12 mouse cellular contexts compared by ENCODE assay signal in genomic region chr7:64579887-64580286, GRCm38 (mm10).
A peak's percentile ranks its signal among the peaks of the same experiment; 100 is the strongest.
DNase-seq lines count a peak whose midpoint lies in the region; ATAC-seq and TF ChIP-seq lines count a peak whose summit lies in the region.
"Had no signal": no experiment of that assay in that cellular context is flagged by ENCODE, and none has a peak within 500 bp of the region (broad histone marks: within the 10 kb centered on the region; RNA-seq: fewer than 3 reads in every experiment).

No protein-coding gene starts in this region.

- no peak overlapping the region for H3K9ac ChIP-seq in forebrain, embryonic 11.5 days (ENCODE audit: low read length)
- H3K9ac ChIP-seq in hindbrain, embryonic 13.5 days: no peak overlapping the region
- no peak overlapping the region for H3K9ac ChIP-seq in midbrain, embryonic 15.5 days
- no peak overlapping the region for H3K9ac ChIP-seq in intestine, embryonic 16.5 days (ENCODE audit: low read depth, low read length)
- H3K9ac ChIP-seq in lung, postnatal 0 days (replicated peaks; ENCODE audit: low read depth): no peak overlapping the region
- H3K9ac ChIP-seq: heart, embryonic 12.5 days; limb, embryonic 15.5 days had no signal

- TF ChIP-seq EP300 in lung, postnatal 0 days (IDR thresholded peaks at IDR 0.05): no peak

- no peaks in the 10 kb centered on the region for H3K36me3 ChIP-seq in forebrain, embryonic 11.5 days (ENCODE audit: control insufficient read depth, insufficient read depth, low read length)
- no peaks in the 10 kb centered on the region for H3K36me3 ChIP-seq in hindbrain, embryonic 13.5 days
- H3K36me3 ChIP-seq in midbrain, embryonic 15.5 days (replicated peaks): no peaks in the 10 kb centered on the region
- H3K36me3 ChIP-seq in intestine, embryonic 16.5 days (ENCODE audit: control insufficient read depth, insufficient read depth, low read length): no peaks in the 10 kb centered on the region
- no peaks in the 10 kb centered on the region for H3K36me3 ChIP-seq in lung, postnatal 0 days (ENCODE audit: insufficient read depth, low read length)
- H3K36me3 ChIP-seq: heart, embryonic 12.5 days; limb, embryonic 15.5 days had no signal

- peak overlapping the region; percentile 72; the same call in 1 of the 2 replicates for H3K27ac ChIP-seq in forebrain, embryonic 11.5 days (ENCODE audit: low read depth, low read length)
- H3K27ac ChIP-seq in hindbrain, embryonic 13.5 days: peak overlapping the region; percentile 82
- H3K27ac ChIP-seq in midbrain, embryonic 15.5 days: peak overlapping the region; percentile 57
- H3K27ac ChIP-seq in intestine, embryonic 16.5 days (ENCODE audit: low read length): no peak overlapping the region
- no peak overlapping the region for H3K27ac ChIP-seq in lung, postnatal 0 days (ENCODE audit: low read length)
- H3K27ac ChIP-seq: limb, embryonic 15.5 days had no signal

- no peak for TF ChIP-seq CTCF in brain, embryonic 14.5 days (IDR thresholded peaks at IDR 0.05; ENCODE audit: borderline replicate concordance, extremely low read depth, insufficient read depth, insufficient read length)
- no peak for TF ChIP-seq CTCF in lung, postnatal 0 days (IDR thresholded peaks at IDR 0.05)

- no peaks in the 10 kb centered on the region for H3K9me3 ChIP-seq in forebrain, embryonic 11.5 days (ENCODE audit: control insufficient read depth, low read length)
- H3K9me3 ChIP-seq in hindbrain, embryonic 13.5 days: no peaks in the 10 kb centered on the region
- no peaks in the 10 kb centered on the region for H3K9me3 ChIP-seq in midbrain, embryonic 15.5 days
- H3K9me3 ChIP-seq in intestine, embryonic 16.5 days (ENCODE audit: control insufficient read depth, low read length): no peaks in the 10 kb centered on the region
- no peaks in the 10 kb centered on the region for H3K9me3 ChIP-seq in lung, postnatal 0 days (ENCODE audit: low read length)
- H3K9me3 ChIP-seq: heart, embryonic 12.5 days; limb, embryonic 15.5 days had no signal

- no peaks in the 10 kb centered on the region for H3K27me3 ChIP-seq in forebrain, embryonic 11.5 days (ENCODE audit: control insufficient read depth, insufficient read depth, low read length)
- H3K27me3 ChIP-seq in hindbrain, embryonic 13.5 days: no peaks in the 10 kb centered on the region
- H3K27me3 ChIP-seq in midbrain, embryonic 15.5 days (replicated peaks): no peaks in the 10 kb centered on the region
- H3K27me3 ChIP-seq in intestine, embryonic 16.5 days (replicated peaks; ENCODE audit: control insufficient read depth, insufficient read depth, low read length): no peaks in the 10 kb centered on the region
- no peaks in the 10 kb centered on the region for H3K27me3 ChIP-seq in lung, postnatal 0 days (replicated peaks; ENCODE audit: insufficient read depth, low read length)
- H3K27me3 ChIP-seq: heart, embryonic 12.5 days; limb, embryonic 15.5 days had no signal

- no peak overlapping the region for H3K4me2 ChIP-seq in forebrain, embryonic 11.5 days (ENCODE audit: low read depth, low read length, severe bottlenecking)
- no peak overlapping the region for H3K4me2 ChIP-seq in hindbrain, embryonic 13.5 days
- no peak overlapping the region for H3K4me2 ChIP-seq in midbrain, embryonic 15.5 days
- H3K4me2 ChIP-seq in intestine, embryonic 16.5 days (ENCODE audit: low read depth, low read length): no peak overlapping the region
- no peak overlapping the region for H3K4me2 ChIP-seq in lung, postnatal 0 days (replicated peaks; ENCODE audit: low read depth, low read length)
- H3K4me2 ChIP-seq: heart, embryonic 12.5 days; limb, embryonic 15.5 days had no signal

- WGBS in forebrain, embryonic 11.5 days: 34% methylated on average over 4 of the region's 4 CpGs
- 24% methylated on average over 4 of the region's 4 CpGs for WGBS in hindbrain, embryonic 13.5 days
- WGBS in midbrain, embryonic 15.5 days: 33% methylated on average over 4 of the region's 4 CpGs
- WGBS in intestine, embryonic 16.5 days: 43% methylated on average over 4 of the region's 4 CpGs
- 65% methylated on average over 4 of the region's 4 CpGs for WGBS in lung, postnatal 0 days

- DNase-seq in brain, embryonic 14.5 days (ENCODE audit: low read depth): peak; percentile 85
- DNase-seq in forebrain, embryonic 11.5 days (ENCODE audit: low spot score): peak; percentile 64
- DNase-seq in lung, postnatal 0 days (ENCODE audit: low spot score): no peak
- DNase-seq in adipocyte (ENCODE audit: low spot score): no peak
- DNase-seq: adrenal gland, postnatal 14 days; lung, adult 2 months had no signal

- TF ChIP-seq POLR2A in brain, embryonic 14.5 days (IDR thresholded peaks at IDR 0.05; ENCODE audit: borderline replicate concordance, extremely low read depth, insufficient read depth, insufficient read length, poor library complexity, severe bottlenecking): no peak

- H3K4me3 ChIP-seq in forebrain, embryonic 11.5 days (ENCODE audit: low read depth, low read length): no peak overlapping the region
- no peak overlapping the region for H3K4me3 ChIP-seq in hindbrain, embryonic 13.5 days
- H3K4me3 ChIP-seq in midbrain, embryonic 15.5 days: no peak overlapping the region
- no peak overlapping the region for H3K4me3 ChIP-seq in intestine, embryonic 16.5 days (ENCODE audit: low read length)
- H3K4me3 ChIP-seq in lung, postnatal 0 days (ENCODE audit: low read depth, low read length): no peak overlapping the region
- H3K4me3 ChIP-seq: erythroblast, embryonic 14.5 days; heart, embryonic 12.5 days; limb, embryonic 15.5 days had no signal

- H3K4me1 ChIP-seq in forebrain, embryonic 11.5 days (replicated peaks; ENCODE audit: control insufficient read depth, insufficient read depth, low read length): peaks cover 12% of the 10 kb centered on the region; the same call in 1 of the 2 replicates
- H3K4me1 ChIP-seq in hindbrain, embryonic 13.5 days (replicated peaks): peaks cover 47% of the 10 kb centered on the region
- H3K4me1 ChIP-seq in midbrain, embryonic 15.5 days: peaks cover 22% of the 10 kb centered on the region
- peaks cover 4% of the 10 kb centered on the region; the same call in 1 of the 2 replicates for H3K4me1 ChIP-seq in intestine, embryonic 16.5 days (ENCODE audit: control insufficient read depth, insufficient read depth, low read length)
- H3K4me1 ChIP-seq in lung, postnatal 0 days (ENCODE audit: insufficient read depth, low read depth, low read length): no peaks in the 10 kb centered on the region
- H3K4me1 ChIP-seq: heart, embryonic 12.5 days had no signal

- ATAC-seq in forebrain, embryonic 11.5 days (replicated peaks; ENCODE audit: low FRiP score): peak; percentile 80
- ATAC-seq in hindbrain, embryonic 13.5 days (ENCODE audit: low FRiP score): peak; percentile 58; the same call in 1 of the 2 replicates
- ATAC-seq in midbrain, embryonic 15.5 days (replicated peaks): peak; percentile 46; the same call in 1 of the 2 replicates
- ATAC-seq in intestine, embryonic 16.5 days: no peak
- ATAC-seq in lung, postnatal 0 days: no peak

Comparison
In these comparisons a context has a peak if more than half of its experiments do, and no peak if none do; other contexts are left out.
1. DNase-seq: peak in brain, embryonic 14.5 days (single experiment) and forebrain, embryonic 11.5 days (single experiment); none in lung, postnatal 0 days (single experiment) and adipocyte (single experiment).
2. ATAC-seq: peak in forebrain, embryonic 11.5 days (single experiment), hindbrain, embryonic 13.5 days (single experiment) and midbrain, embryonic 15.5 days (single experiment); none in intestine, embryonic 16.5 days (single experiment) and lung, postnatal 0 days (single experiment).
3. H3K27ac ChIP-seq: peak in forebrain, embryonic 11.5 days (single experiment), hindbrain, embryonic 13.5 days (single experiment) and midbrain, embryonic 15.5 days (single experiment); none in intestine, embryonic 16.5 days (single experiment) and lung, postnatal 0 days (single experiment).